Mouse (Mus musculus) CH12.LX (cell line): ENCODE data around the gene Bglap3. TPM values are rescaled to one million over a fixed set of nuclear protein-coding genes. Genes with fewer than 3 reads are reported as not detected.
"Not testable (repeated sequence)": the region's sequence is repeated elsewhere in the genome, so short reads cannot be mapped to it uniquely, and the experiment has no call there.

ENCODE experiments used
- DNase-seq: peaks from one replicate; pipeline ENCODE4 v3.0.0-alpha.2; 2013; ENCODE audit errors: extremely low read depth
- H3K27ac ChIP-seq: 2 replicates; pipeline ENCODE4 v1.5.1; 2012; ENCODE audit warnings: low read depth, mild to moderate bottlenecking, control low read depth, moderate library complexity; ENCODE audit not compliant: insufficient read depth
- H3K27me3 ChIP-seq: replicated peaks from 2 replicates; pipeline ENCODE3; 2012; ENCODE audit warnings: inconsistent platforms
- H3K36me3 ChIP-seq, 2 experiments: replicated peaks in 1 of 2; 2 replicates each; pipeline versions ENCODE3 to v1.6.1; 2012; ENCODE audit warnings: inconsistent platforms in 1 of 2, low read length in 1 of 2, mild to moderate bottlenecking in 1 of 2, mixed read lengths in 1 of 2, moderate library complexity in 1 of 2; ENCODE audit not compliant: control insufficient read depth in 1 of 2, insufficient read depth in 1 of 2
- H3K4me1 ChIP-seq, 2 experiments: 2 replicates each; pipeline ENCODE4 v1.6.1; 2012; ENCODE audit warnings: inconsistent platforms in 1 of 2, moderate library complexity in 1 of 2; ENCODE audit not compliant: insufficient read depth in 2 of 2, control insufficient read depth in 1 of 2
- H3K4me2 ChIP-seq: 2 replicates; pipeline ENCODE4 v1.6.1; 2012; ENCODE audit warnings: low read depth, mild to moderate bottlenecking, control low read depth; ENCODE audit not compliant: poor library complexity, insufficient read depth, severe bottlenecking
- H3K4me3 ChIP-seq, 3 experiments: fragments of 150-350 bp in 1 of 3; sonication (generic) in 1 of 3; replicated peaks in 1 of 3; 2 replicates each; pipeline versions ENCODE3 to v1.5.1; 2011 to 2012; ENCODE audit warnings: low read depth in 2 of 3, low read length in 2 of 3, mild to moderate bottlenecking in 2 of 3, moderate library complexity in 2 of 3, control low read depth in 1 of 3, improper control_type of control experiment in 1 of 3, inconsistent platforms in 1 of 3, mixed read lengths in 1 of 3; ENCODE audit not compliant: poor library complexity in 1 of 3
- H3K79me2 ChIP-seq: replicated peaks from 2 replicates; pipeline ENCODE4 v1.6.1; 2012; ENCODE audit warnings: mild to moderate bottlenecking, moderate library complexity; ENCODE audit not compliant: control insufficient read depth, poor library complexity, insufficient read depth, severe bottlenecking; ENCODE audit errors: extremely low read depth
- H3K9ac ChIP-seq: 2 replicates; pipeline ENCODE4 v1.6.1; 2012; ENCODE audit warnings: low read depth, mild to moderate bottlenecking, control low read depth, moderate library complexity; ENCODE audit not compliant: insufficient read depth
- H3K9me3 ChIP-seq: replicated peaks from 2 replicates; pipeline ENCODE3; 2012; ENCODE audit warnings: low read length, inconsistent platforms, mixed read lengths
- POLR2A ChIP-seq: IDR thresholded peaks from 2 replicates; pipeline ENCODE4 v1.6.1; 2011; ENCODE audit warnings: low read depth, mild to moderate bottlenecking, improper control_type of control experiment, low read length
- ZMIZ1 ChIP-seq: IDR thresholded peaks from 2 replicates; pipeline ENCODE4 v1.6.1; 2012; ENCODE audit warnings: low read depth, mild to moderate bottlenecking, inconsistent platforms, low read length, improper control_type of control experiment
- dilution Hi-C: fragments of 300-500 bp; cut with MboI; formaldehyde crosslinking; loops from 2 replicates; pipeline ENCODE4 v1.14.3; 2020; ENCODE audit warnings: low sequenced_read_pairs; ENCODE audit not compliant: extremely low pct_unique_long_range_greater_than_20kb, extremely low pct_ligation_motif_present
- in situ Hi-C: fragments of 300-500 bp; cut with MboI; formaldehyde crosslinking; loops from 3 replicates; pipeline ENCODE4 v1.14.3; 2019; ENCODE audit warnings: low sequenced_read_pairs, low pct_ligation_motif_present, low pct_unique_long_range_greater_than_20kb, mixed read lengths
- polyA plus RNA-seq: library from polyadenylated mRNA; unstranded; fragments of >175 nt; gene quantifications from 2 replicates; pipeline ENCODE4 v1.2.1, GENCODE M21; 2012; ENCODE audit warnings: low read depth; ENCODE audit not compliant: insufficient read length
- total RNA-seq, 2 experiments: library from RNA; depleted of rRNA; stranded (reverse); fragments of 300-350 nt in 1 of 2; fragments of >200 nt in 1 of 2; gene quantifications; 2 replicates each; pipeline ENCODE4 v1.2.3; 2012 to 2014

Bglap3 gene
- total and polyA plus RNA-seq, 3 experiments, result 1.0 to 2.7 (median 2.0) TPM

DNA sequence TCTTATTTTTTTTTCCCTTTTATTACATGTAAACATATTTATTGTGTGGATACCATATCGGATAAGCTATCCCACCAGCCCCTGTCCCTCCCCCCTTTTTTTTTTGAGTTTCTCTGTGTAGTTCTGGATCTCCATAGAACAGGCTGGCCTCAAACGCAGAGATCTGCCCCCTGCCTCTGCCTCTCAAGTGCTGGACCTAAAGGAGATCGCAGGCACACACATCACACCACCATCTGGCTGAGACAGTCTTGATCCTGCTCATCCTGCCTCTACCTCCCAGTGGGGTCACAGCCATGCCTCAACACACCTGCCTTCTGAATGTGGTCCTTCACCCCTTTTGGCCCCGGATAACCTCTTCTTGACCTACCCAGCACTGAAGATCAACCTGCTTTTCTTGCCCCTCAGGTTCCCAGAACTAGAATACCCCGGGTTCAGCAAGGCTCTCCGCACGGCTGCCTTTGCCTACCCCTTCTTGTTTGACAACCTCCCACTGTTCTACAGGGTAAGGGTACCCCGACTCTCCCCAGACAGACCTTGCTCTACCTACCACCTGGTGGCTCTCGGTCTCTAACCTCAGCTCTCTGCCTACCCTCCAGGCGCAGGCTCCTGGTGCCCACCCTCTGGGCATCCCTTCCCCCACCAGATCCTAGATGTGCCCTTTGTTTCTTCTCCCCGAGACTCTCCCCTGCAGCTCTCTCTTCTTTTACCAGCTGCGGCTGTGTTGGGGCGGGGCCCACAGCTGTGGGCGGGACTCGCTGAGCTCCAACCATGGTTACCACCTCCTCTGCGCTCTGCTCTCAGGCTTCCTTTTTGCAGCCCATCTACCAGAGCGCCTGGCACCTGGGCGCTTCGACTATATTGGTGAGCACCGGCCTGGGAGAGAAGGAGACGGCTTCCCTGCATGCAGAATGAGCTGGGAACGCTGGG, 9.1 kb upstream of the Bglap3 start:
- H3K4me3 ChIP-seq, in situ Hi-C loops, dilution Hi-C loops: not testable (repeated sequence)

DNA sequence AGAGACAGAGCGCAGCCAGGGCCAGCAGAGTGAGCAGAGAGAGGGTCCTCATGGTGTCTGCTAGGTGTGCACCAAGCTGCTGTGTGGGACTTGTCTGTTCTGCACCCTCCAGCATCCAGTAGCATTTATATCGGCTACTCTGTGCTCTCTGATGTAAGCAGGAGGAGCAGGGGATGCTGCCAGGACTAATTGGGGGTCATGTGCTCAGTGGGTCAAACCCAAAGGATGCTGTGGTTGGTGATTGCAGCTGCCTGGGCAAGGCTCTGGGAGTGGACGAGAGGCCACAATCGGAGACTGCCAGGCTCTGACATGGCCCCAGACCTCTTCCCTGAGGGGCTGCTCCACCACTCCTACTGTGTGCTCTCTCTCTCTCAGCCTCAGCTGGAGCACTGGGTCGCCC, 6.1 kb upstream of the Bglap3 start, which contains the start of gene Bglap2:
Gene Bglap2, minus strand, starts transcription at position 101 of the 400 bp plus-strand sequence.
- dilution Hi-C loops, H3K4me2 ChIP-seq, H3K9me3 ChIP-seq, H3K36me3 ChIP-seq, H3K9ac ChIP-seq, in situ Hi-C loops, H3K4me3 ChIP-seq, DNase-seq, H3K79me2 ChIP-seq, H3K4me1 ChIP-seq, H3K27me3 ChIP-seq, H3K27ac ChIP-seq: not testable (repeated sequence)

More for the DNA sequence above, 9.1 kb upstream of the Bglap3 start:
- not testable (repeated sequence) for H3K27ac ChIP-seq, H3K9me3 ChIP-seq, H3K79me2 ChIP-seq, H3K9ac ChIP-seq, H3K4me1 ChIP-seq, H3K27me3 ChIP-seq, H3K36me3 ChIP-seq
- peak; percentile 31 for DNase-seq
- H3K4me2 ChIP-seq, result peak overlapping the region; percentile 60

DNA sequence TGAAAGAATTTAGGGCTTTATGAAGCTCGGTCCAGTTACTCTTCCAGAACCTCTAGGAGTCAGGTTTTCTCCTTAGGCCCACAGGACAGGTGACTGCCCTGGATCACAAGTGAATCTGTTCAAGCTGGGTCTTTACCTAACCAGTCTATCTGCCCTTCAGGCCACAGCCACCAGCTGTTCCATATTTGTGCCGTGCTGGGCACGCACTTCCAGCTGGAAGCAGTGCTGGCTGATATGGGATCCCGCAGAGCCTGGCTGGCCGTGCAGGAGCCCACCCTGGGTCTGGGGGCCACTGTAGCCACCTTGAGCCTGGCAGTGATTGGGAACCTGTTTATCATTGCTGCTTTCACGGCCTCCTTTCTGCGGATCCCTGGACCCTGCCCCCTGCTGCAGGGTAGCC, 4.1 kb upstream of the Bglap3 start:
- H3K9me3 ChIP-seq, in situ Hi-C loops, DNase-seq, H3K4me2 ChIP-seq, H3K27me3 ChIP-seq, H3K36me3 ChIP-seq, H3K9ac ChIP-seq, H3K27ac ChIP-seq, H3K4me3 ChIP-seq, H3K4me1 ChIP-seq, H3K79me2 ChIP-seq, dilution Hi-C loops: not testable (repeated sequence)

DNA sequence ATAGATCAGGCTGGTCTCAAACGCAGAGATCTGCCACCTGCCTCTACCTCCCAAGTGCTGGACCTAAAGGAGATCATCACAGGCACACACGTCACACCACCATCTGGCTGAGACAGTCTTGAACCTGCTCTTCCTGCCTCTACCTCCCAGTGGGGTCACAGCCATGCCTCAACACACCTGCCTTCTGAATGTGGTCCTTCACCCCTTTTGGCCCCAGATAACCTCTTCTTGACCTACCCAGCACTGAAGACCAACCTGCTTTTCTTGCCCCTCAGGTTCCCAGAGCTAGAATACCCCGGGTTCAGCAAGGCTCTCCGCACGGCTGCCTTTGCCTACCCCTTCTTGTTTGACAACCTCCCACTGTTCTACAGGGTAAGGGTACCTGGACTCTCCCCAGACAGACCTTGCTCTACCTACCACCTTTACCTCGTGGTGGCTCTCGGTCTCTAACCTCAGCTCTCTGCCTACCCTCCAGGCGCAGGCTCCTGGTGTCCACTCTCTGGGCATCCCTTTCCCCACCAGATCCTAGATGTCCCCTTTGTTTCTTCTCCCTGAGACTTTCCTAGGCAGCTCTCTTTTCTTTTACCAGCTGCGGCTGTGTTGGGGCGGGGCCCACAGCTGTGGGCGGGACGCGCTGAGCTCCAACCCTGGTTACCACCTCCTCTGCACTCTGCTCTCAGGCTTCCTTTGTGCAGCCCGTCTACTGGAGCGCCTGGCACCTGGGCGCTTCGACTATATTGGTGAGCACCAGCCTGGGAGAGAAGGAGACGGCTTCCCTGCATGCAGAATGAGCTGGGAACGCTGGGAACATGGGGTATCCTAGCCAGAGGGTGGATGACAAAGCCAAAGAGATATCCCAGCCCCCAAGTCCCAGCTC, 3.4 kb upstream of the Bglap3 start:
- H3K36me3 ChIP-seq, H3K9ac ChIP-seq, H3K4me1 ChIP-seq, in situ Hi-C loops, H3K79me2 ChIP-seq, dilution Hi-C loops, H3K4me2 ChIP-seq, H3K4me3 ChIP-seq, H3K27ac ChIP-seq, H3K27me3 ChIP-seq, H3K9me3 ChIP-seq: not testable (repeated sequence)
- peak; percentile 33 for DNase-seq
- TF ChIP-seq ZMIZ1 (peak; percentile 25; the same call in 1 of the 2 replicates), POLR2A (peak; percentile 42)

DNA sequence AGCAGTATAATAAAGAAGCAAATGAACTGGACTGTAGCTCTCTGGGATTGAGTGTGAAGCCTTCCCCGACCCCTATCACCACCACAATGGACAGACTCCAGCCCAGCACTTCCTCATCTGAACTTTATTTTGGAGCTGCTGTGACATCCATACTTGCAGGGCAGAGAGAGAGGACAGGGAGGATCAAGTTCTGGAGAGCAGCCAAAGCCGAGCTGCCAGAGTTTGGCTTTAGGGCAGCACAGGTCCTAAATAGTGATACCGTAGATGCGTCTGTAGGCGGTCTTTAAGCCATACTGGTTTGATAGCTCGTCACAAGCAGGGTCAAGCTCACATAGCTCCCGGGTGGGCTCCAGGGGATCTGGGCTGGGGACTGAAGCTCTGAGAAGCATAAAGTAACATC, 4.0 kb downstream of the Bglap3 start:
- dilution Hi-C loops, H3K4me2 ChIP-seq, H3K9ac ChIP-seq, H3K27me3 ChIP-seq, DNase-seq, H3K27ac ChIP-seq, H3K4me3 ChIP-seq, H3K79me2 ChIP-seq, H3K9me3 ChIP-seq, H3K4me1 ChIP-seq, in situ Hi-C loops: not testable (repeated sequence)
- peaks cover 0 to 22% of the 10 kb centered on the region in 2 experiments for H3K36me3 ChIP-seq
